Mouse (Mus musculus) c-Kit-positive CD71-positive TER-119-positive erythroid progenitor cells, embryonic 14.5 days (primary cell): ENCODE measurements at regions not wholly inside any gene's neighbourhood (a gene's known extent, or its start where the extent isn't known, plus 50 kb on each side); places are given as distances from the start of the nearest gene placed in this dataset.

Source experiments
- DNase-seq: peaks from one replicate; pipeline ENCODE4 v3.0.0-alpha.2; 2013; ENCODE audit warnings: low spot score

DNA sequence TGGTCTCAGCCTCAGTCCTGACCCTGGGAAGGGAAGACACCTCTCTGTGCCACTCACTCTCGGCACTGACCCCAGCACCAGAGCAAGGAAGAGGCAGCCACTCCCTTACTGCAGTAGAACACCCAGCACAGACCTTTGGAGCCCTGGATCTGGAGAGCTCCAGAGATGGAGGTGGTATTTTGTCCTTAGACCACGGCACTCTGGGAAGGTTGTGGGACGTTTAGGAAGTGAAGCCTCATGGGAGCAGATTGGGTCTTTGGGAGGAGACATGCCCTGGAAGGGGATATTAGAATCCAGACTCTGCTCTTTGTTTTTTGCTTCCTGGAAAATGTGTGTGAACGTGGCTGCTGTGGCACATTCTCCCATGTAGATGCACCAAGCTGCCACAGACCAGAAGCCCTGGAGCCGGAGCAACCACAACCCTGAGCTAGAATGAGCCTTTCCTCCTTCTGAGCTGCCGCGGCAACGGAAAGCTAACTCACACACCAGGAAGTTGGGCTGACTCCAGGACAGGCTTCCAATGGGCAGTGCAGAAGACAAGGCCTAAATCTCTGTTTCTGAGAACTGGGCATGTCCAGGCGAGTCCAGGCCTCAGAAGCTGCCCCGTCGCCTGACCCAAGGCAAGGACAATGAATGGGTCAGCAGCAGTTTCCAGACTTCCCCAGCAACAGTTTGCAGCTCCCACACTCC lies 356.9 kb upstream of the Kcnab2 start:
- DNase-seq, result no peak

- DNase-seq, result no peak
Measured at GRCm38 (mm10) chr4:152833411-152834310, 356.0 kb upstream of the Kcnab2 start.

- no peak for DNase-seq
Measured at GRCm38 (mm10) chr4:152832757-152833363, 355.2 kb upstream of the Kcnab2 start.

DNA sequence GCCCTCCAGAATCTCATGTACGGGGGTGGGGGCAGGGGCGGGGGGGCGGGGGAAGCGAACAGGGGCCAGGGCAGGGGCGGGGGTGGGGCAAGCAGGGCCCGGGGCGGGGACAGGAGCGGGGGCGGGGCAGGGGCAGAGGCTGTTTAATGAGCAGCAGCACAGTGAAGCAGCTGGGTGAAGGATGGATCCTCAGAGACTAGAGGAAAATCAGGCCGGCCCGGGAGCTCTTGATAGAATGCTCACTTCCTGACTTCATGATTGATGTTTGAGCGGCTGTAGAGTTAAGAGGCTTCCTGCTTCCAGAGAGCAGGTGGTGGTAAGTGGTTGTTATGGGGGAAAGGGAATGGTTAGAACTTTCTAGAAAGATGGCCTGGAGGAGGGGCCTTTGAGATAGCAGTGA lies 347.5 kb upstream of the Kcnab2 start:
- DNase-seq, result no peak

DNA sequence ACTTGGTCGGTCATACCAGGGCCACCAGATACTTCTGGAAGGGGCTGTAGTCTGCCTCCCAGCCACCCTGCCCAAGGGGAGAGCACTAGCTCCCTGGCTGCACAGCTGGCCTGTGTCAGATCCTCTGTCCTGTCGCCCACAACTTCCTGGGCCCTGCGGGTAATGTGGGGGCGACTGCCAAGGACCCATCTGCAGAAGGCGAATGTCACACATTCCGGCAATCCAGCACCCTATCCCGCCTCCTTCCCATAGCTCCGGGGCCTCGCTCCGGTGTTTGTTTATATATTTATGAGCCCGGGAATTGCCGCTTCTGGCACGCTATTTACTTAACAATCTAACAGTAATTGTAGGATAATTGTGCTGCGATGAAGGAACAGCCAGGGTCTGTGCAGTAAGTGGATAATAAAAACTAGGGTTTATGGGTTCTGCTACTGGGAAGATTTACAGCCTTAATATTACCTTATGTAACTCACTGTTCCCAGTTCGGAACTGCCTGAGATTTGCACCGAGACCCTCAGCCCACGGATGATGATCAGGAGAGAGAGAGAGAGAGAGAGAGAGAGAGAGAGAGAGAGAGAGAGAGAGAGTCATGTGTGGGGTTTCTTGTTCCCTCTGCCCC lies 338.6 kb upstream of the Kcnab2 start:
- no peak for DNase-seq

DNA sequence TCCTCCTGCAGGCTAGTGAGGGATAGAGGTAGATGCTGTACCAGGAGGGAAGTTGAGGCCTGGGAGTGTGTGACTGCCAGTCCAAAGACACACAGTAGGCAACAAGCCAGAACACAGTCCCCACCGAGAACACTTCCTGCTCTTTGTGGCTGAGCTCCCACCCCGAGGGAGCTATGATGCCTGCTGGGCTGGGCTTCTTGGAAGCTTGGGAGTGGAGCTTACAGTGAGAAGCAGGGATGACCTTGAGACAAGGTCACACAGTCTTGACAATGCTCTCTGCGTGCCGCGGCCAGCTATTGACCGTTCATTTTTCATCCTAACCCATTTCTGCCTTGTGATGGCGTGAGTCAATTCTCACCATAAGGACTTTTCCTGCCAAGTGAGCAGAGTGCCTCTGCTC lies 328.9 kb upstream of the Kcnab2 start:
- DNase-seq, result no peak

DNA sequence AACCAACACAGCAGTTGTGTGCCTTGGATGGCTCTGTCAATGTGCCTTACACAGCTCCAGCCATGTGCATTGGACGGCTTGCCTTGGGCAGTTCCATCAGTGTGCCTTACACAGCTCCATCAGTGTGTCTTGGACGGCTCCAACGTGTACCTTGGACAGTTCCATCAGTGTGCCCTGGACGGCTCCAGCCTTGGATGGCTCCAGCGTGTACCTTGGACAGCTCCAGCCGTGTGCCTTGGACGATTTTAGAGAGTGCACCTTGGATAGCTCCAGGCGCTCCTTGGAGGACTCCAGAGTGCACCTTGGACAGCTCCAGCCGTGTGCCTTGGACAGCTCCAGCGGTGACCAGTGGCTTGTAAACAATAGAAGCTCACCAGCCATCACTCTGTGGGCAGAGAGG lies 321.7 kb upstream of the Kcnab2 start:
- DNase-seq, result peak; percentile 2

- no peak for DNase-seq
Measured at GRCm38 (mm10) chr4:152788431-152788830, 310.8 kb upstream of the Kcnab2 start.

DNA sequence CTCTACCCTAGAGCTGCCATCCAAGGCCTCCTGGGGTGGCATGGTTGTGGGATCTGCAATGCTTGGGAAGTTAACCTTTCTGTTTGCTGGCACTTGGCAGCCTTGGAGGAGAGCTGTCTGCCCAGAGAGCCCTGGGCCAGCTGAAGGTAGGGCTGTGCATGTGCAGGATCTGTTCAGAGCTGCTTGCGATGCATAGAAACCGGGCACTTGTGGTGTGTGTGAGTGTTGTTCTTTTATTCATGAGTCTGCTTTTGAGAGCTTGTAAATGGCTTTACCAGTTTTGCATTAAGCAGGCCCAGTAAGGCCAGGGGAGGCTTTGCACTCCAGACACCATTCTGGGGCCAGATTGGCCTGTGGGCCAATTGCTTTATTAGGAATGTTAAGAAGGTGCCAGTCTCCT lies 307.3 kb upstream of the Kcnab2 start:
- DNase-seq, result no peak

DNA sequence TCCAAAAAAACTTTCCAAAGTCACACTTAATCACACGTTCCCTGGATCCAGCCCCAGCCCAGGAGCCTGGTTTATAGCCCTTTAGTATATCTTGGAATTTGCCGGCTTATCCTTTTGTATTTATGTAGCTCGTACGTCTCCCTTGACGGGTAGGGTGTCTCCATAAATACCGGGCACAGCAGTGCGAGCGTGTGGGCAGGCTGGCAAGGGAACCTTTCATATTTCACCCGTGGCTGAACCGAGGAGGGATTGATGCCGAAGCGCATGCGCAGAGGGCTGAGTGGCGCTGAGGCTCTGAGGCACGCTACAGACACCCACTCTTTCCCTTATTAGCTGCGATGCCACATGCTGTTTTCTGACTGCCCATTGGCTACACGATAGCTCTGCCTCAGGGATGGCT lies 301.9 kb upstream of the Kcnab2 start:
- DNase-seq, result no peak

DNA sequence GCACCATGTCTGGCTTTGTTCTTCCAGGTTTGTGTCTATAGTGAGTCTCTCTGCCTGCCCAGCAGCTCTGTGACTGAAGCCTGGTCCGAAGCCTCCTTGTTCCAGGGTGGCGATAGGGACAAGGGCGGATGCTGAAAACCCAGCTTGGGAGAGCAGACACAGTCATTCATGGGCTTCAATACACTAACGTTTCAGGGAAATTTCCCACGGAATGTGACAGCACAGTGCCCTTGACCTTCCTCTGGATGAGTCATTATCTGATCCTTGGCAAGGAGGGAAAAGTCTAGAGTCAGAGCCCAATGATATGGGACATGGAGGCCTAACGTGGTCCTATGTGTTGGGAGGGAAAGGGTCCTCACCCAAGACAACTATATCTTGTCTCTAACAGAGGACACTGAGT lies 298.1 kb upstream of the Kcnab2 start:
- no peak for DNase-seq

GRCm38 (mm10) chr4:152771386-152771785 lies 293.7 kb upstream of the Kcnab2 start:
- no peak for DNase-seq

DNA sequence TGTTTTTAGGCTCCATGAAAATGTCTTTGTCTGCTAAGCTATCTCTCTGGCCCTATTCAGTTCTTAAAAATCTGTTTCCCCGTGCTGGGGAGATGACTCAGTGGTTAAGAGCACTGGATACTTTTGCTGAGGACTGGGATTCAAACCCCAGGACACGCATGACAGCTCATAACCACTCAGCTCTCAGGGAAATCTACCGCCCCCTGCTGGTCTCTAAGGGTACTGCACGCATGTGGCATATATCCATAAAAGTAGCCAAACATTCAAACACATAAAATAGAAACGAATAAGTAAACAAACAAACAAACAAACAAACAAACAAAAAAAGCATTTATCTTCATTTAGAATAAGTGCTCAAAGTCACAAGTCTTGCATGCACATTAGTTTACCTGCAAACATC lies 289.7 kb upstream of the Kcnab2 start:
- DNase-seq, result no peak

GRCm38 (mm10) chr4:152763116-152763515 lies 285.4 kb upstream of the Kcnab2 start:
- DNase-seq, result no peak

DNA sequence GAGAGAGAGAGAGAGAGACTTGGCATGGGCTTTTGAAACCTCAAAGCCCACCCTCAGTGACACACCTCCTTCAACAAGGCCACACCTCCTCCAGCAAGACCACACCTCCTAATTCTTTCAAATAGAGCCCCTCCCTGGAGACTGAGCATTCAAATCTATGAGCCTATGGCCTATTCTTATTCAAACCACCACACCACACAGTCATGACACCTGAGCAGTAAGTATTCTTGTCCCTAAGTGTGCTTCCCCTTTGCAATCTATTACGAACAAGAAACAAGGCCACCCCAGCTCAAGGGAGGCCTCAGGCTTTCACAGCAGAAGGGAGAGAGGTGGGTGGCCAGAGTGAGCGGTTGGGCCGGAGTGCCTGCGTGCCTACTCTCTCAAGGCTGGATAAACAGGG lies 284.9 kb upstream of the Kcnab2 start:
- no peak for DNase-seq

DNA sequence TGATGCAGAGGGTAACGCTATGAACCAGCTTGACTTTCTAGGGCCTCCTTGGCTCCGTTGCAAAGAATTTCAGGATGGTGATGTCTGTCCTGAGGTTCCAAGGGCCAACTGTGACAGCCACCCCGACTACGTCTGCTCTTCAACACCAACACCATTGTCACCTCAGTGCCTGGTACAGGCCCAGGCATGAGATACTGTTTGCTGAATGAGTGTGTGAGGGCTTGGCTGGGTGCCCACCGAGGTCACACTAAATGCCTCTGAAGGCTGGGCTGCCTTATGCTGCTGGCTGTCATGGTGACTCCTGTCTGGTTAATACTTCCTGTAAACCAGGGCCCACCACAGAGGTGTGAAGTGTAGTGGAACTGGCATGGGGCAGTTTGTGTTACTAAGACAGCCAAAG lies 279.5 kb upstream of the Kcnab2 start:
- no peak for DNase-seq

- no peak for DNase-seq
Measured at GRCm38 (mm10) chr4:152756535-152756934, 278.9 kb upstream of the Kcnab2 start.

DNA sequence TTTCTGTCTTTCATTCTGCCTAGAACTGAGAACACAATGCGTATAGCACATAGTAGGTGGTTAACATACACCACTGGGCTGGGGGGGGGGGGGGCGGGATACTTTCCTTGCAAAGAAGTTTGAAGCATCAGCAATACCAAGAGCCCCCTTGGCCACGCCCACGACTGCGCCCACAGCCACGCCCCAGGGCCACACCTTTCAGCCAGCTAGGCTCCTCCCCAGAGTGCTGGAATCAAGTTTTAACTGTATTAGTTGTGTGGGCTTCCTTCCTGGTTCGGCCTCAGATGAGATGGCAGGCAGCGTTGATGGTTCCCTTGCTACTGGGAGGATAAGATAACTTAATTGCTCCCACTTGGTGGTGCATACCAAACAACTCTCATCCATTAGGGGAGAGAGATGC lies 278.1 kb upstream of the Kcnab2 start:
- no peak for DNase-seq

DNA sequence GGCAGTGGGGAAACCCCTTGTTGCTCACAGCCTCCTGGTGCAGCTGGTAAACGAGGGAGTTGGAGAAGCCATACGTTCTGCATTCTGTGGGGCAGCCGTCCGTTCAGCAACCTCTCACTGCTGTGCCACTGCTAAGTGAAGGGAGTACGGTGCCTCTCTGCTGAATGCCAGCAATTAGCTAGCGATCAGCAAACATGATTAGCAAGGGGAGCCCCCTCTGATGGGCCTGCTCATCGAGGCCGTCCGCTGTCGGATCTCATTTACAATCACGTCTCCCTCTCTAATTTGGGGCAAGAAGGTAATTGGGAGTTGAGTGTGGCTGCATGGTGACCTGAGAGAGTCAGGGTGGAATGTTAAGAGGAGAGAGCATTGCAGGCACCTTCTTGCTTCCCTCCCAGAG lies 266.7 kb upstream of the Kcnab2 start:
- DNase-seq, result no peak

DNA sequence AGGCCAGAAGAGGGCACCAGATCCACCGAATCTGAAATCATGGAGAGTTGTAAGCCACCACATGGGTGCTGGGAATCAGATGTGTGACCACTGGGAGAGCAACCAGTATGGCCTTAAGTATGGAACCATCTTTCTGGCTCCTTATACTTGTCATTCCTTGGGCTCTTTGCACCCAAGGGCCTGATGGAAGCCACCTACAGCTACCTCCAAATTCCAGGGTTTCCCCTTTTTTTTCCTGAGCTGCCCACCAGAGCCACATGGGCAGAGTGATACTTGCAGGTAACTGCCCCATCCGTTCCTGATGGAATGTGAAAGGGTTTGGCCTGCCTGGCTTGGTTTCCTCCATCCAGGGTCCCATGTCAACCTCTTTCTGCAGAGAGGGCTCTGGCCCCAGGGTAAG lies 255.3 kb upstream of the Kcnab2 start:
- DNase-seq, result no peak

DNA sequence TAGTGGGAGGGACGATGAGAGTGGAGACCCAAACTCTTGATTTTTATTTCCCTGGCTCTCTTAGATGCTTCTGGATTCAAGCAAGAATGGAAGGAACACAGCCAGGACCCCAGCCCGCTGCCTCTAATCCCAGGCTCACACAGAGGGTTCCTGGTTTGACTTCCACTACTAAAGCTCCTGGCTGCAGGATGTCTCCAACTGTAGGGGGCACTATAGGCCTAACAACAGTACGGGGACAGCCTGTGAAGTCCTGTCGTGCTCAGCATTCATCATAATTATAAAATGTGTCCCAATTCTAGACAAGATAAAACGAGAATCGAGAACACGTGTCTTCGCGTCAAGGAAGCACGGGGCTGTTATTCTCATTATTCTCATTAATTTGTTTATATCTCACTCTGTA lies 254.3 kb upstream of the Kcnab2 start:
- DNase-seq, result no peak

GRCm38 (mm10) chr4:152731082-152731720 lies 253.5 kb upstream of the Kcnab2 start:
- DNase-seq, result no peak
